Mouse (Mus musculus) heart, postnatal 0 days (tissue): ENCODE data around the gene D6Wsu163e.
A peak's percentile ranks its signal among the peaks of the same experiment; 100 is the strongest.

Experiments used
- CTCF ChIP-seq: IDR thresholded peaks from 2 replicates; pipeline ENCODE4 v1.5.1; 2016; ENCODE audit warnings: antibody characterized with exemption, control low read depth, low read depth
- EP300 ChIP-seq: IDR thresholded peaks from 2 replicates; pipeline ENCODE4 v1.6.1; 2016; ENCODE audit warnings: antibody characterized with exemption, low read depth

- TF ChIP-seq CTCF: no peak
- 0 out of 2 replicates have a peak, but pooled peaks have one; percentile 68 for TF ChIP-seq EP300
Observed at GRCm38 (mm10) chr6:126966241-126967026, 26.7 kb downstream of the D6Wsu163e start.
